Mouse (Mus musculus): ENCODE measurements at regions not wholly inside any gene's neighbourhood (a gene's known extent, or its start where the extent isn't known, plus 50 kb on each side); places are given as distances from the start of the nearest gene placed in this dataset.

GRCm38 (mm10) chr17:68210313-68211254 is 63.0 kb upstream of the L3mbtl4 start:
- DNase-seq (ENCODE audit: low spot score in 2 of 2), result peak; percentile 36 to 49

- no peak for DNase-seq (ENCODE audit: low spot score in 2 of 2)
Observed at GRCm38 (mm10) chr17:68218246-68218645, 55.4 kb upstream of the L3mbtl4 start.

- DNase-seq (ENCODE audit: low spot score in 2 of 2), result no peak
Observed at GRCm38 (mm10) chr17:68223170-68223569, 50.4 kb upstream of the L3mbtl4 start.

Data from adrenal gland, adult 18-20 months (tissue).